Mouse (Mus musculus) liver, embryonic 14.5 days (tissue): ENCODE data around the gene Tmc8.

Experiments
- CTCF ChIP-seq: IDR thresholded peaks from 2 replicates; pipeline ENCODE4 v1.5.1; 2016; ENCODE audit warnings: antibody characterized with exemption, low read depth, control low read depth
- EP300 ChIP-seq: IDR thresholded peaks from 2 replicates; pipeline ENCODE4 v1.6.1; 2016; ENCODE audit warnings: antibody characterized with exemption, low read depth

DNA sequence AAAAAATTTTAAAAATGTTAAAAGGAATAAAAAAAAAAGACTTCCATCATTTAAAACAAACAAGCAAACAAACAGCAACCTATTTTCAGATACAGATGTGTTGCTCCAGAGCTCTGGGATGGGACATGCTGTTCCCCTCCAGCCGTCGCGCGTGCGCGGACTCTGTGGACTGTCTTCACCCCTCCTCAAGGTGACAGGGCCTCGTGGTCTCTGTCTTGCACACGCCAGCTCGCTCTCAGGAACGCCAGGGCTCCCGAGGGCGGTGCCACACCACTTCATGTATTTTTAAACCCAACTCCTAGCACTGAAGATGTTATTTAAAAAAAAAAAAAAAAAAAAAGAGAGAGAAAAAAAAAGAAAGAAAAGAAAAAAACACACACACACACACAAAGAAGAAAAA lies 19.6 kb upstream of the Tmc8 start:
- TF ChIP-seq CTCF (no peak), EP300 (no peak)
